Mouse (Mus musculus) liver, embryonic 15.5 days (tissue): ENCODE measurements around the gene Col4a3bp. TPM values are rescaled to one million over a fixed set of nuclear protein-coding genes. Genes with fewer than 3 reads are reported as not detected.

ENCODE experiments used
- polyA plus RNA-seq: library from polyadenylated mRNA; unstranded; fragments of >200 nt; fragmentation: Nextera tagmentation; extraction: Ambion mirVana; gene quantifications from 2 replicates; pipeline ENCODE4 v1.2.1, GENCODE M21; 2015

Gene Col4a3bp
- polyA plus RNA-seq, 1 experiment from 2014 or later = 5.5 TPM

Other genes starting within 250 kb of the Col4a3bp start
- gene Poc5, start 154.3 kb upstream of the Col4a3bp start, polyA plus RNA-seq = 4.6 and 4.8 TPM in 2 replicates
- gene Ankdd1b, start 71.4 kb upstream of the Col4a3bp start, polyA plus RNA-seq = not detected in 2 replicates
- gene Gm17622, start 51.9 kb upstream of the Col4a3bp start, polyA plus RNA-seq = not detected in 2 replicates
- 3.5 and 3.6 TPM in 2 replicates for gene Polk, start within 50 bp of the Col4a3bp start, polyA plus RNA-seq
- 86.0 and 91.2 TPM in 2 replicates for gene Hmgcr, start 128.3 kb downstream of the Col4a3bp start, polyA plus RNA-seq
- gene Ankrd31, start 205.7 kb downstream of the Col4a3bp start, polyA plus RNA-seq = 0.01 and 0.02 TPM in 2 replicates